Mouse (Mus musculus) adrenal gland, postnatal 14 days (tissue): ENCODE results near the gene Pthlh. TPM values are rescaled to one million over a fixed set of nuclear protein-coding genes. Genes with fewer than 3 reads are reported as not detected.

Experiments used
- total RNA-seq: library from RNA; stranded (reverse); gene quantifications from 2 replicates; pipeline ENCODE4 v1.2.3, GENCODE M21; 2021

The Pthlh gene
- total RNA-seq, 1 experiment from 2014 or later, result 0.56 TPM

Other genes starting within 250 kb of the Pthlh start
- gene Rep15, start 231.6 kb downstream of the Pthlh start, total RNA-seq, result 1.1 and 1.9 TPM in 2 replicates
- 143 and 152 TPM in 2 replicates for gene Mrps35, start 221.4 kb downstream of the Pthlh start, total RNA-seq
- 0.52 TPM in 1 of 2 replicates, not detected in the other for gene Mansc4, start 177.2 kb downstream of the Pthlh start, total RNA-seq
- gene Klhl42, start 172.8 kb downstream of the Pthlh start, total RNA-seq, result 22.1 and 24.7 TPM in 2 replicates
- 35.3 and 35.5 TPM in 2 replicates for gene Ccdc91, start 211.6 kb upstream of the Pthlh start, total RNA-seq